Mouse (Mus musculus) adrenal gland, postnatal 36 days (tissue): ENCODE measurements around the gene Olfr56. TPM values are rescaled to one million over a fixed set of nuclear protein-coding genes. Genes with fewer than 3 reads are reported as not detected.
"Not testable (repeated sequence)": the region's sequence is repeated elsewhere in the genome, so short reads cannot be mapped to it uniquely, and the experiment has no call there.

Experiments used
- DNase-seq, 2 experiments: peaks; one replicate each; pipeline ENCODE4 v3.0.0; 2021; ENCODE audit warnings: mixed read lengths in 1 of 2
- total RNA-seq, 2 experiments: library from RNA; stranded (reverse); gene quantifications; 2 replicates each; pipeline ENCODE4 v1.2.3; 2021

Gene Olfr56
- total RNA-seq, 2 experiments from 2014 or later: not detected

- DNase-seq: no peak
Observed at GRCm38 (mm10) chr11:49175345-49175744, 196.7 kb downstream of the Olfr56 start.

- DNase-seq: not testable (repeated sequence)
Observed at GRCm38 (mm10) chr11:49176047-49176779, 197.5 kb downstream of the Olfr56 start.

GRCm38 (mm10) chr11:49183172-49183571 lies 204.5 kb downstream of the Olfr56 start:
- no peak for DNase-seq

Other genes starting within 250 kb of the Olfr56 start
- gene Rack1, start 178.6 kb upstream of the Olfr56 start, total RNA-seq: 100 to 1,000 TPM; 711 to 729 TPM
- 10 to 100 TPM; 32.9 to 45.2 TPM for gene Trim41, start 161.5 kb upstream of the Olfr56 start, total RNA-seq
- gene Trim7, start 152.7 kb upstream of the Olfr56 start, total RNA-seq: 1 to 10 TPM; 6.4 to 8.6 TPM
- 1 to 10 TPM; 1.4 to 3.2 TPM for gene Gm12184, start 152.2 kb upstream of the Olfr56 start, total RNA-seq
- 10 to 100 TPM; 23.9 to 24.5 TPM for gene Irgm1, start 107.2 kb upstream of the Olfr56 start, total RNA-seq
- gene Gm5431, start 76.7 kb upstream of the Olfr56 start, total RNA-seq: 1 to 10 TPM; 2.0 to 2.8 TPM
- 1 to 10 TPM; 4.8 to 5.5 TPM for gene Psme2b, start 32.7 kb upstream of the Olfr56 start, total RNA-seq
- 1 to 10 TPM; 2.4 to 3.6 TPM for gene 9930111J21Rik1, start 509 bp downstream of the Olfr56 start, total RNA-seq
- gene Gm12185, start 13.3 kb downstream of the Olfr56 start, total RNA-seq: 1 to 10 TPM; 2.5 to 3.4 TPM
- gene Tgtp1, start 15.3 kb downstream of the Olfr56 start, total RNA-seq: 1 to 10 TPM; 3.5 to 4.6 TPM
- 1 to 10 TPM; 2.5 to 4.8 TPM for gene 9930111J21Rik2, start 72.4 kb downstream of the Olfr56 start, total RNA-seq
- gene Tgtp2, start 85.3 kb downstream of the Olfr56 start, total RNA-seq: 1 to 10 TPM; 2.4 to 3.6 TPM
- gene Ifi47, start 97.7 kb downstream of the Olfr56 start, total RNA-seq: 1 to 10 TPM; 3.9 to 6.6 TPM
- 1 to 10 TPM; 1.1 to 2.1 TPM for gene Olfr1396, start 136.0 kb downstream of the Olfr56 start, total RNA-seq
- not detected for gene Olfr1395, start 163.4 kb downstream of the Olfr56 start, total RNA-seq
- not detected for gene Olfr1394, start 175.5 kb downstream of the Olfr56 start, total RNA-seq
- 10 to 100 TPM; 20.0 to 48.6 TPM for gene Btnl9, start 208.3 kb downstream of the Olfr56 start, total RNA-seq
- 10 to 100 TPM; 29.7 to 33.3 TPM for gene Zfp62, start 224.4 kb downstream of the Olfr56 start, total RNA-seq